Mouse (Mus musculus): ENCODE data around the gene Rfx5.

DNA sequence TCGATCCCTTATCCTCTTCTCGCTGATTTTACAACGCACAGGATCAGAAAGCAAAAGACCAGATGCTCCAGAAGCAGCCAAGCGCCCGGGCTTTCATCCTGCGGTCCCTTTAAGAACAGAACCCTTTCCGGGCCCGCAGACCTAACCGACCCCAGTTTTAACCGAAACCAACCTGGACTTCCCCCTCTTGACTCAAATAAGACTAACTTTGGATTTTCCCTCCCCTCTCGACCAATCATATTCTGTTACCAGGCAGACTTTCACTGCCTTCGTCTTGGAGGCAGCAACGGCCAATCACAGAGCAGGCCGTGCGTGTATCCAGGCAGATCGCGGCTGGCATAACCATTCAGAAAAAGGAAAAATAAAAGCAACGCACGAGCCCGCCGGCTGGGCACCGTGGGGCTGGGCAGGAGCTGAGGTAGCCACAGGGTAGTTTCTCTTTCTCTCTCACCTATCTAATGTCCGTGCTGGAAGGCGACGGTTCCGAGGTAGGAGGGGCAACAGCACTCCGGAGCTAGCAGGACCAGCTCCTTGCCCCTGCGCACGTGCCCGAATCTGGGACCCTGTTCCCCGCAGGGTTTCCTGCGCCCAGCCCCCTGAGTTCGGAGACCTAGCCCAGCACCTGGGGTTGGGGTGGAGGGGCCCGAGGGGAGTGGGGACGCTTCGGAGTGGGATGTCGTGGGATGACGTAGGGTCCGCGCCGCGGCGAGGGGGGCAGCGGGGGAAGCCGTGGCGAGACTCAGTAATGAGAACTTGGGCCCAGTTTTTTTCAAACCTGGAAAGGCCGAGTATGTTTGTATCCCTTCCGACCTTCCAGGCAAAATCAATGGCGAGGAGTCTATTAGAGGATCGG is at the start of gene Rfx5:
- TF ChIP-seq USF1 (IDR thresholded peaks at IDR 0.05; ENCODE audit: low read depth) = no peak
- TF ChIP-seq POLR2AphosphoS2 (IDR thresholded peaks at IDR 0.05; ENCODE audit: insufficient read length, low read depth) = no peak

Measured in myocyte (in vitro differentiated cells).